Mouse (Mus musculus) midbrain, embryonic 13.5 days (tissue): Measurements from ENCODE around the gene Ovol1. TPM values are rescaled to one million over a fixed set of nuclear protein-coding genes. Genes with fewer than 3 reads are reported as not detected.
A peak's percentile ranks its signal among the peaks of the same experiment; 100 is the strongest.

Source experiments
- ATAC-seq: fragments of 200-750 bp; cut with Nextera tagmentation; 2 replicates; pipeline ENCODE4 v1.8.0; 2017; ENCODE audit warnings: mild to moderate bottlenecking, moderate TSS enrichment, moderate library complexity
- H3K27ac ChIP-seq: fragments of 300-500 bp; sonication (generic); 2 replicates; pipeline ENCODE4 v1.5.1; 2015; ENCODE audit warnings: inconsistent platforms, mild to moderate bottlenecking, moderate library complexity
- H3K27me3 ChIP-seq: fragments of 300-500 bp; sonication (generic); 2 replicates; pipeline ENCODE4 v1.6.1; 2015; ENCODE audit warnings: mild to moderate bottlenecking, inconsistent platforms
- H3K36me3 ChIP-seq: fragments of 300-500 bp; sonication (generic); 2 replicates; pipeline ENCODE4 v1.6.1; 2015; ENCODE audit warnings: mild to moderate bottlenecking, inconsistent platforms
- H3K4me1 ChIP-seq: fragments of 300-500 bp; sonication (generic); replicated peaks from 2 replicates; pipeline ENCODE4 v1.6.1; 2015; ENCODE audit warnings: inconsistent platforms
- H3K4me2 ChIP-seq: fragments of 300-500 bp; sonication (generic); replicated peaks from 2 replicates; pipeline ENCODE4 v1.6.1; 2015; ENCODE audit warnings: moderate library complexity, mild to moderate bottlenecking, inconsistent platforms
- H3K4me3 ChIP-seq: fragments of 300-500 bp; sonication (generic); replicated peaks from 2 replicates; pipeline ENCODE4 v1.5.1; 2015; ENCODE audit warnings: mild to moderate bottlenecking, inconsistent platforms
- H3K9ac ChIP-seq: fragments of 300-500 bp; sonication (generic); replicated peaks from 2 replicates; pipeline ENCODE4 v1.6.1; 2015; ENCODE audit warnings: mild to moderate bottlenecking, inconsistent platforms
- H3K9me3 ChIP-seq: fragments of 300-500 bp; sonication (generic); 2 replicates; pipeline ENCODE4 v1.6.1; 2016; ENCODE audit warnings: mild to moderate bottlenecking, inconsistent platforms
- WGBS: fragments of 180-500 bp; shearing (Covaris S2); methylation state at CpG from one replicate; pipeline ENCODE4 v1.1.7; 2015; 5-methylcytosine and 5-hydroxymethylcytosine counted together
- polyA plus RNA-seq: library from polyadenylated mRNA; unstranded; fragments of >200 nt; fragmentation: Nextera tagmentation; extraction: Ambion mirVana; gene quantifications from 2 replicates; pipeline ENCODE4 v1.2.1, GENCODE M21; 2015

Gene Ovol1
- polyA plus RNA-seq, 1 experiment from 2014 or later: not detected

DNA sequence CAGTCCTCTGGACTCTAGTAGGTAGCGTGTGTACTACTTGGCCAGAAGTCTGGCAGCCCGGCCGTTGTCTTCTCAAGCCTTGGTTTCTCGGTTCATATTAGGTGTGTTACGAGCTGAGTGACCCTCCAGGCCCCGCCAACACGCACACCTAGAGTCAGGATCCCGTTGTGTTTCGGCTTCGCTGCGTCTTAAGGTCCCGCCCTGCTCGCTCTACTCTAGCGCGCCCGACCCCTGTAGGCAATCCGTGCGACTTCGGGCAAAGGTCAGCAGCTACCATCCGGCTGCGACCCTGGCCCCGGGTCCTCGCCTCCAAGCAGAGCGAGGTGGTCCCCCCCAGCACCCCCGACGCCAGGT, 6.7 kb upstream of the Ovol1 start:
- Histone ChIP-seq H3K36me3 (peaks cover 14% of the 10 kb centered on the region), H3K4me3 (peak overlapping the region; percentile 73), H3K27me3 (peaks cover 51% of the 10 kb centered on the region), H3K4me1 (peaks cover 21% of the 10 kb centered on the region), H3K9ac (peak overlapping the region; percentile 81), H3K27ac (peak overlapping the region; percentile 87; the same call in 1 of the 2 replicates), H3K9me3 (no peaks in the 10 kb centered on the region), H3K4me2 (peak overlapping the region; percentile 84)
- ATAC-seq: peak; percentile 38
- WGBS: 1% methylated on average over 25 of the region's 26 CpGs

DNA sequence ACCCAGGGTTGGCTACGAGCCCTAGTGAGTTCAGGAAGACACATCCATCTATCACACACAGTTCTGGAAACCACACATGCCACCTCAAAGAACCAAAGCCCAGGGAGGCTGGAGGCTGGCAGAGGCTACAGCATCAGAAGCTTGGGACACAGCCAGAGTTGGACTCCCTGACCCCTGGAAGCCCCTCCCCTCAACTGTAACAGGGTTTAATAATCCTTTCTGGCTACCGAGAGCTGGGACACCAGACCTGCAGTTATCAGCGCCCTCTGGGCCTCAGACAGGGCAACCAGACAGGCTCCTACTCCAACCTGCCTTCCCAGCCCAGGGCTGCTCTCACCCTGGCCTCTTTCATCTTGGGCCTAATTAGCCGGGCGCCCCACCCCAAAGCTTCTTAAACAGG, 5.9 kb upstream of the Ovol1 start:
- WGBS: 58% methylated on average over 5 of the region's 5 CpGs
- ATAC-seq: no peak
- peaks cover 11% of the 10 kb centered on the region for H3K36me3 ChIP-seq
- H3K4me1 ChIP-seq: peaks cover 21% of the 10 kb centered on the region
- no peak overlapping the region for H3K4me2 ChIP-seq
- H3K9me3 ChIP-seq: no peaks in the 10 kb centered on the region
- H3K27ac ChIP-seq: no peak overlapping the region
- H3K9ac ChIP-seq: no peak overlapping the region
- H3K27me3 ChIP-seq: peaks cover 60% of the 10 kb centered on the region
- no peak overlapping the region; the same call in 1 of the 2 replicates for H3K4me3 ChIP-seq

DNA sequence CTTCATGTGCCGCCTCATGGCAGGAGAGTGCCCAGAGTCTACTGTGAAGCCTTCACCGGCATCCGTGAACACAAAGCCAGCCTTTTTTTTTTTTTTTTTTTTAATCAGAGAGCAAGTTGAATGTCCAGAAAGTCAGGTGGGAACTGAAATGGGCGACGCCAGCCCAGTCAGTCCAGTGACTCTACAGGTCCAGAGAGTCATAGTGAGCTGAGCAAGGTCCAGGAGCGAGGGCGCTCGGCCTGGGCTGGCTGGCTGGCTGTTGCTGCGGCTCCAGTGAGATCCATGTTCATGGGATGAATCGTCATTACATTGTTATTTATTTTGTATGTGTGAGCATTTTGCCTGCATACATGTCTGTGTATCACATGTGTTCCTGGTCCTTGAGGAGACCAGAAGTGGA, 2.3 kb upstream of the Ovol1 start:
- H3K27ac ChIP-seq: no peak overlapping the region
- 90% methylated on average over 10 of the region's 10 CpGs for WGBS
- H3K36me3 ChIP-seq: no peaks in the 10 kb centered on the region
- peaks cover 89% of the 10 kb centered on the region for H3K27me3 ChIP-seq
- peaks cover 26% of the 10 kb centered on the region for H3K4me1 ChIP-seq
- no peak overlapping the region for H3K4me3 ChIP-seq
- no peak overlapping the region for H3K9ac ChIP-seq
- no peak for ATAC-seq
- H3K9me3 ChIP-seq: no peaks in the 10 kb centered on the region
- no peak overlapping the region for H3K4me2 ChIP-seq

DNA sequence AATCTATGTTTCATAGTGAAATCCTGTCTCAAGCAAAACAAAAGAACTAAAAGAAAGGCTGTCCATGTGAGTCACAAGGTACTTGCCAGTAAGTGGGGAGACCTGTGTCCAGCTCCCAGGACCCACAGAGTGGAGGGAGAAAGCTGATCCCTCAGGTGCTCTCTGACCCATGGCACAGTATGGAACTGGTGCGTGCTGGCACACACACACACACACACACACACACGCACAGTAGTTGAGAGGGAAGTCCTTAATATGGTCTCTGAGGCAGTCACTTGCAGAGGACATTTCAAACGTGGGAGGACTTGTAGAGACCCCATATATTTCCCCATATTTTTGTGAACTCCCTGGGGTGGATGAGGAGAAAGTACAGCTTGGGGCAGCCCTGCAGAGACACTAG, 1.4 kb upstream of the Ovol1 start:
- Histone ChIP-seq H3K9me3 (no peaks in the 10 kb centered on the region), H3K27me3 (peaks cover 98% of the 10 kb centered on the region), H3K9ac (no peak overlapping the region), H3K4me1 (peaks cover 21% of the 10 kb centered on the region), H3K27ac (no peak overlapping the region), H3K4me2 (no peak overlapping the region), H3K36me3 (no peaks in the 10 kb centered on the region), H3K4me3 (no peak overlapping the region)
- ATAC-seq: no peak
- 54% methylated on average over 3 of the region's 3 CpGs for WGBS

DNA sequence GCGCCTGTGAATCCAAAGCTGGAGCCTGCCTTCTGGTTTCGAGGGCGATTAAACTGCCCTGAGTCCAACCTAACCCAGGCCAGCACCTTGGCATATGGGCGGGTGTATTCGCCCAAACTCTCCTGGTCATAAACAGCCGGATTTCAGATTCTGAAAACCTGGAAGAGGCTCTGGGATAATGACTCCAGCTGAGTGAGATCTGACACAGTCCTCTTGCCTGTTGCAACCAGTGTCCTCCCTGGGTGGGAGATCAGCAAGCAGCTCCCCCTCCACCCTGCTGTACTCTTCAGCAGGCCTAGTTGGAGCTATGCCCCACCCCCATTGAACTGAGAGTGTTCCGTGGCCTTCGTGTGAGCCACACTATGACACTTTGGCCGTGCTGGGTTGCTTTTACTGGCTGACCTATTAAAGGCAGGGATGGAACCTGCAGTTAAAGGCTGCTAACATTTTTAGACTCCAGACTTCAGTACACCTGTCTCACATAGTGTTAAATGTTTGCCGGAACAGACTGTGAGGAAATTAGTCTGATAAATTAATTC, 875 bp upstream of the Ovol1 start:
- no peak for ATAC-seq
- Histone ChIP-seq H3K9me3 (no peaks in the 10 kb centered on the region), H3K9ac (no peak overlapping the region), H3K4me2 (peak overlapping the region; percentile 55), H3K27ac (no peak overlapping the region), H3K4me3 (peak overlapping the region; percentile 34), H3K27me3 (peaks cover 98% of the 10 kb centered on the region), H3K36me3 (no peaks in the 10 kb centered on the region), H3K4me1 (peaks cover 17% of the 10 kb centered on the region)
- WGBS: 15% methylated on average over 10 of the region's 10 CpGs

DNA sequence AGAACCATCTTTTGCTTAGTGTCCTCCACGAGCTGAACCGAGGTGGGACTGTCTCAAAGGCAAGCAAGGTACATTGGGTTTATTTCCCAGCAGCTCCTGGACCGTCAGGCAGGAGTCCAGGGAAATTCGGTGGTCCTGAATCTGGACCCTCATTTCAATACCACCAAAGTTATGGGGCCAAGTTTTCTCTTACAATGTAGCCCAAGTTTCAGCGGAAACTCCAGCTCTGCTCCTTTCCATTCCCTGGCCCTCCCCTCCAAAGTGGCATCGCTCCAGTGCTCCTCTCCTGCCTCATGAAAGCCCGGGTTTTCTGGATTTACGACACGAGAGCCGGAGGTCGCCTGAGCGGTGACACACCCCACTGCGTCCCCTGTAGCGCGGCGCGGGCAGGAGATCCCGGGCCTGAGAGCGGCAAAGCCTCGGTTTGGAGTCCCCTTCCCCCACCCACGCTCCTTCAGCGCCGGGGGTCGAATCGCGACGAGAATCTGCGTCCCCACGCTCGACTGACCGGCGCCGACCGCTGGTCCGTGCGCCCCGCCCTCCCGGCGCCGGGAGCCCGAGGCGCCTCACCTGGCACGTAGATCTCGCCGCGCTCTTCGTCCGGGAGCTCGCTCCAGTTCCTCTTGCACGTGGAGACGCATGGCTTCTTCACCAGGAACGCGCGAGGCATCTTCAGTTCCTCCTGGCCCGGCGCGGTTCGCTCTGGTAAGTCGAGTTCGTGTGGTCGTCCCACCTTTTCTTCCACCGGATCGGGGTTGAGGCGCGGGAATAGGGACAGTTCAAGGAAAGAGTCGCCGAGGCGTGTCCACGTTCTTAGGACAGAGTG, 602 bp downstream of the Ovol1 start:
- H3K9ac ChIP-seq: peak overlapping the region; percentile 50; the same call in 1 of the 2 replicates
- no peak overlapping the region for H3K27ac ChIP-seq
- WGBS: 1% methylated on average over 69 of the region's 69 CpGs
- H3K9me3 ChIP-seq: no peaks in the 10 kb centered on the region
- H3K27me3 ChIP-seq: peaks cover 96% of the 10 kb centered on the region
- peak overlapping the region; percentile 55 for H3K4me2 ChIP-seq
- ATAC-seq: no peak
- peaks cover 17% of the 10 kb centered on the region for H3K4me1 ChIP-seq
- peak overlapping the region; percentile 34 for H3K4me3 ChIP-seq
- H3K36me3 ChIP-seq: no peaks in the 10 kb centered on the region

DNA sequence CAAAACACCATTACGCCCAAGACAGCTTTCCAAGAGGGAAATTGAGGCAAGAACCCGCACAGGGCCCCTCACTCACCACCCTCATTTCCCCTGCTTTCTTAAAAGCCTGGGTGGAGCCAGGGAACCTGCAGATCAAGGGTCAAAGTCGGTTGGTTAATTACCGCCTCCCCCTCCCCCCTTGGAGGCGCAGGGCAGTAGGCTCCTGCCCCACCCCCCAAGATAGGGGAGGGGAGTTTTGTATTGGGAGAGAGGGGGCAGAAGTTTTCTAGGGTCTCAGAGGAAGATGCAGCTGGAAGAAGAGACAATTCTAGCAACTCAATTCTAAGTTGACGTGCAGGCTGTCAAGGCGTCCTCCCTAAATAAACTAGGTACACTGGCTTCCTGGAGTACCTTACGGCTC, 1.2 kb downstream of the Ovol1 start:
- H3K9ac ChIP-seq: no peak overlapping the region
- H3K27me3 ChIP-seq: peaks cover 90% of the 10 kb centered on the region
- WGBS: 10% methylated on average over 8 of the region's 8 CpGs
- no peaks in the 10 kb centered on the region for H3K9me3 ChIP-seq
- ATAC-seq: no peak
- no peak overlapping the region for H3K4me2 ChIP-seq
- no peak overlapping the region for H3K27ac ChIP-seq
- H3K4me1 ChIP-seq: peaks cover 17% of the 10 kb centered on the region
- H3K4me3 ChIP-seq: no peak overlapping the region
- no peaks in the 10 kb centered on the region for H3K36me3 ChIP-seq

DNA sequence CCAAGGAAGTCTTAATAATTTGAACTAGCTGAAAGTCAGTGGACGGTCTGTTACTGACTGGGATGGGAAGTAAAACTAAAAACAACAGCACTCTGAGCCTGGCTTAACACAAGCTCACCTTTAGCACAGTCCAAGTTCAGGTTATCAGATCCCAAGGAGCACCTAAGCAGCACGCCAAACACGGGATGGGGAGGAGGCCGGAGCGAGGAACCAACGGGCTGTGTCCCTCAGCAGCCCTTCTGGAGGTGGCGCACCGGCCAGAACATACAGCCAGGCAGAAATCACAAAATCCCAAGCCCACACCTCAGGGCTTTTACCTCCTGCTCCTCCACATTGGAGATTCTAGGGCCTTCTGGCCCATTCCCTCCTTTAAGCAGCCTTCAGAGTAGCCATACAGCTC, 1.7 kb downstream of the Ovol1 start:
- Histone ChIP-seq H3K27ac (no peak overlapping the region), H3K4me1 (peaks cover 17% of the 10 kb centered on the region), H3K36me3 (no peaks in the 10 kb centered on the region), H3K4me2 (no peak overlapping the region), H3K27me3 (peaks cover 86% of the 10 kb centered on the region), H3K4me3 (no peak overlapping the region), H3K9ac (no peak overlapping the region), H3K9me3 (no peaks in the 10 kb centered on the region)
- WGBS: 58% methylated on average over 8 of the region's 8 CpGs
- no peak for ATAC-seq

DNA sequence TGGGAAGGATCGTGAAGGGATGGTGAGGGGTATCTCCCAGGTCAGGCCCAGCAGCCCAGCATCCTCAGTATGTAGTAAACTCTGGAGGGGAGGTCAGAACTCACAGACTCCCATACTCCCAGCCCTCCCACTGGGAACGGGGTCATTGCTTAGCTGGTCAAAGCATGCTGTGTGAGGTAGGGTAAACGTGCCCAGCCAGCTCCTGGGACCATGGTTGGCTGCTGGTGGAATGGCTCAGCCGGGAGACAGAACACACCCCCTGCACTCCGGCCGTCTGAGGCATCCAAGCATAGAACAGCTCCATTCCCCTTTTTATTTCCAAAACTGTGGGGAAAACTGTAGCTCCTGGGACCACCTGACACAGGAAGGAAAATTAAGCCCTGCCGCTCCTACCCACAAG, 2.3 kb downstream of the Ovol1 start:
- no peak for ATAC-seq
- Histone ChIP-seq H3K27ac (no peak overlapping the region), H3K4me3 (no peak overlapping the region), H3K4me2 (no peak overlapping the region), H3K27me3 (peaks cover 80% of the 10 kb centered on the region), H3K4me1 (peaks cover 17% of the 10 kb centered on the region), H3K9ac (no peak overlapping the region), H3K9me3 (no peaks in the 10 kb centered on the region), H3K36me3 (no peaks in the 10 kb centered on the region)
- 36% methylated on average over 7 of the region's 7 CpGs for WGBS

DNA sequence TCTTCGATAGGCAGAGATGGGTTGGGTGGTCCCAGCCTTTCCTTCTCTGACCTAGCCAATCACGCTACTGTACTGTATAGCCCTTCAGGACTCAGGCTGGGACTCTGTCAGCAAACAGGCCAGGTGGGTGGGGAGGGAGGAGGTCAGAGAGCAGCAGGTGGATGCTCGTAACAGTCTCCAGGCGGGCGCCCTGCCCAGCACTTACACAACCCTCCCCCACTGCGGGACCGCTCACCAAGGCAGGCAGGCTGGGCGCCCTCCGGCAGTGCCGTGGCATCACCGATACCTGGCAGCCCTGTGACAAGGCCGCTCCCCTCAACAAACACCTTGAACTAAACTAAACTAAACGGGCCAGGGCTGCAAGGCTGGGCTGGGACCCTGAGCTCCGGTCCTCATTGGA, 6.2 kb downstream of the Ovol1 start:
- Histone ChIP-seq H3K9me3 (no peaks in the 10 kb centered on the region), H3K4me2 (no peak overlapping the region), H3K4me1 (no peaks in the 10 kb centered on the region), H3K9ac (no peak overlapping the region), H3K27ac (no peak overlapping the region), H3K4me3 (no peak overlapping the region), H3K27me3 (peaks cover 40% of the 10 kb centered on the region), H3K36me3 (no peaks in the 10 kb centered on the region)
- no peak for ATAC-seq
- 80% methylated on average over 14 of the region's 14 CpGs for WGBS

DNA sequence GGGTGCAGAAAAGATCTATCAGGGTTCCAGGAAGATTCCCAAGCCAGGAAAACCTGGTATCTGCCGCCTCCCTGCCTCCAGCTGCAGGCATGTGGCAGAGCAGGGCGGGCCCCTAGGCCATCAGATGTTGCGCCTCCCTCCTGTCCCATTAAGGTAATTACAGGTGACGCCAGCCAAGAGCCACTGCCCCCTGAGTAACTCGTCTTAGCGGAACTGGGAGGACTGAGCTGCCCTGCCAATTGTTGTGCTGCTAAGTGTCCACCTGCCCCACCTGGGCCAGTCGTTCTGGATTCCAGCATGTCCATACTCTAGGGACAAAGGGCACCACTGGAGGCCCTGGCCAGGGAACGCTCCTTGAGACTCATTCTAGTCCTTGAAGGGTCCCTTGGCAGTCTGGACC, 6.6 kb downstream of the Ovol1 start:
- ATAC-seq: no peak
- WGBS: 71% methylated on average over 8 of the region's 8 CpGs
- peaks cover 36% of the 10 kb centered on the region for H3K27me3 ChIP-seq

DNA sequence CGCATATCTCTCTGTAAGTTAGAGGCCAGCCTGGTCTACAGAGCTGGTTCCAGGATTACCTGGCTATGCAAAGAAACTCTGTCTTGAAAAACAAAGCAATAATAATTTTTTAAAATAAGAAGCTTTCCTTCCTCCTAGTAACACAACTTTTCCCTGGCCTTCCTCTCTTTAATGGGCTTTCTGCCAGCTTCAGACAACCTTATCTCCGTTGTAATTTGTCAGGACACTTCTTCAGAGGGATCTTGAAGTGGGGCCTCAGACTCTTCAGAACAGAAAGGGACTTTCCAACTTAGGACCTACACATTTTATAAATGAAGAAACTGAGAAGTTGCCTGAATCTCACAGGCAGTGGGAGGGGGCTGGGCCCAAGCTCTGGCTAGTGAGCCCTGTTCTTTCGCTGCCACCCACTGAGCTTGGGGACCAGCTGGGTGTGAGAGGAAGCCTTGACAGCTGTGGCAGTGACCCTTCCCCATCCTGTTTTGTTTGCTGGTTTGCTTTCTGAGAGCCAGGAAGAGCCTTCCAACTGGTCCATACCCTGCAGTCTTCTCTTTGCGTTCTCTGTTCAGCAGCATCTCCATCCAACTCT, 12.9 kb downstream of the Ovol1 start:
- H3K27me3 ChIP-seq: no peaks in the 10 kb centered on the region
- H3K36me3 ChIP-seq: no peaks in the 10 kb centered on the region
- 82% methylated on average over 4 of the region's 4 CpGs for WGBS
- H3K4me3 ChIP-seq: no peak overlapping the region
- H3K4me1 ChIP-seq: no peaks in the 10 kb centered on the region
- no peak overlapping the region for H3K27ac ChIP-seq
- no peaks in the 10 kb centered on the region for H3K9me3 ChIP-seq
- ATAC-seq: no peak
- H3K9ac ChIP-seq: no peak overlapping the region
- no peak overlapping the region for H3K4me2 ChIP-seq

More for the DNA sequence above, 6.6 kb downstream of the Ovol1 start:
- Histone ChIP-seq H3K4me3 (no peak overlapping the region), H3K36me3 (no peaks in the 10 kb centered on the region), H3K27ac (no peak overlapping the region), H3K9me3 (no peaks in the 10 kb centered on the region), H3K9ac (no peak overlapping the region), H3K4me2 (no peak overlapping the region), H3K4me1 (no peaks in the 10 kb centered on the region)
